Mouse (Mus musculus) MEL (cell line): ENCODE data around the gene Hdac7.

Experiments
- BHLHE40 ChIP-seq: IDR thresholded peaks from 2 replicates; pipeline ENCODE4 v1.6.1; 2012; ENCODE audit warnings: low read depth, mild to moderate bottlenecking, inconsistent platforms, low read length, improper control_type of control experiment, borderline replicate concordance
- CTCF ChIP-seq, 3 experiments: IDR thresholded peaks in 2 of 3; conservative IDR thresholded peaks in 1 of 3; 2 replicates each; pipeline ENCODE4 v1.5.1; 2011 to 2012; ENCODE audit warnings: low read length in 3 of 3, low read depth in 2 of 3, mild to moderate bottlenecking in 2 of 3, improper control_type of control experiment in 1 of 3, inconsistent platforms in 1 of 3, mixed read lengths in 1 of 3, moderate library complexity in 1 of 3; ENCODE audit not compliant: control insufficient read depth in 1 of 3, insufficient read depth in 1 of 3, poor library complexity in 1 of 3, severe bottlenecking in 1 of 3
- E2F4 ChIP-seq: IDR thresholded peaks from 2 replicates; pipeline ENCODE4 v1.6.1; 2011; ENCODE audit warnings: low read depth, low read length, improper control_type of control experiment, borderline replicate concordance
- ELF1 ChIP-seq: IDR thresholded peaks from 2 replicates; pipeline ENCODE4 v1.6.1; 2014; ENCODE audit warnings: low read depth, mild to moderate bottlenecking, inconsistent platforms, low read length, improper control_type of control experiment, moderate library complexity
- EP300 ChIP-seq, 2 experiments: IDR thresholded peaks; 2 replicates each; pipeline ENCODE4 v1.6.1; 2011; ENCODE audit warnings: improper control_type of control experiment in 2 of 2, low read length in 2 of 2, low read depth in 1 of 2, mild to moderate bottlenecking in 1 of 2
- ETS1 ChIP-seq: IDR thresholded peaks from 2 replicates; pipeline ENCODE4 v1.6.1; 2012; ENCODE audit warnings: low read depth, mild to moderate bottlenecking, inconsistent platforms, low read length, improper control_type of control experiment, moderate library complexity
- GABPA ChIP-seq: IDR thresholded peaks from 2 replicates; pipeline ENCODE4 v1.6.1; 2012; ENCODE audit warnings: low read depth, mild to moderate bottlenecking, inconsistent platforms, low read length, improper control_type of control experiment, moderate library complexity
- MYB ChIP-seq: IDR thresholded peaks from 2 replicates; pipeline ENCODE4 v1.6.1; 2011; ENCODE audit warnings: mild to moderate bottlenecking, low read depth, low read length, improper control_type of control experiment
- POLR2A ChIP-seq, 2 experiments: IDR thresholded peaks; 2 replicates each; pipeline ENCODE4 v1.6.1; 2011 to 2012; ENCODE audit warnings: low read length in 2 of 2, mild to moderate bottlenecking in 2 of 2, control low read depth in 1 of 2, improper control_type of control experiment in 1 of 2, low read depth in 1 of 2, moderate library complexity in 1 of 2; ENCODE audit not compliant: control insufficient read depth in 1 of 2, insufficient read depth in 1 of 2, poor library complexity in 1 of 2
- POLR2AphosphoS2 ChIP-seq: IDR thresholded peaks from 2 replicates; pipeline ENCODE4 v1.6.1; 2011; ENCODE audit warnings: low read length, improper control_type of control experiment
- SMC3 ChIP-seq: IDR thresholded peaks from 2 replicates; pipeline ENCODE4 v1.6.1; 2011; ENCODE audit warnings: low read depth, low read length, improper control_type of control experiment
- TCF12 ChIP-seq: IDR thresholded peaks from 2 replicates; pipeline ENCODE4 v1.6.1; 2014; ENCODE audit warnings: low read depth, mild to moderate bottlenecking, inconsistent platforms, low read length, improper control_type of control experiment, moderate library complexity
- ZNF384 ChIP-seq: IDR thresholded peaks from 2 replicates; pipeline ENCODE4 v1.6.1; 2012; ENCODE audit warnings: low read depth, mild to moderate bottlenecking, inconsistent platforms, low read length, improper control_type of control experiment

DNA sequence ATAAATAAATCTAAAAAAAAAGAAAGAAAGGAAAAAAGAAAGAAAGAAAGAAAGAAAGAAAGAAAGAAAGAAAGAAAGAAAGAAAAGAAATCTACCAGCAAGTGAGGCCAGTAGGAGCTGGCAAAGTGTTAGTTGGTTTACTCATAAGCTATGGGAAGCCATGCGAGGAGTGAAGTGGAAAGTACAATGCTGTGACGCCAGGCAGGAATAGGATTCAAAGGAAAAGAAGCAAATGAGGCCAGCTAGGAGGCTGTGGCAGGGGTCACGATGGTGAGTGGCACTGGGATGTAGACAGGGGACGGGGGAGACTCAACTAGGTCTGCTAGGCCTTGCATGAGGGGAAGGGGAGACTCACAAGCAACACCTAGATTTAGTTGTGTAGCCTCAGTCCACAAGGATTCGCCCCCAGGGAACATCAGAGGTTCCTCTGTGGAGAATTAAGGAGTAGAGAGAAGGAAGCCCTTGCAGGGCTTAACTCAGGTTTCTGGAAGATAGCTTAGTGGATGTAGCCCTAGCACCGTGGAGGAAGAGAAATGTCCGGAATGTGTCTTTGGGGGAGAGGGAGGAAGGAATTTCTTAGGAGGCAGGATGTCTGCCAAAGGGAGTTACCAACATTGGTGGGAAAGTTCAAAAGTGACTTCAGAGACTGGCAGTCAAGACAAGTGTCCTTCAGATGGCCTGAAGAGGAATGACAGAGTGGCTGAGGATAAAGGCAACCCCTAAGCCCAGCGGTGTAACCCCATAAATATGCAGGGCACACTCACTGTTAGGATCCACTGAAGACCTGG is 65.8 kb downstream of the Hdac7 start, which contains the start of gene Slc48a1:
- TF ChIP-seq CTCF (IDR thresholded peaks at IDR 0.05 in 2 of 3, conservative IDR thresholded peaks at IDR 0.05 in 1 of 3; ENCODE audit: control insufficient read depth in 1 of 3, insufficient read depth in 1 of 3, low read depth in 2 of 3, low read length in 3 of 3, poor library complexity in 1 of 3, severe bottlenecking in 1 of 3) (no peak), MYB (no peak), ZNF384 (no peak), POLR2A (IDR thresholded peaks at IDR 0.05; ENCODE audit: control insufficient read depth in 1 of 2, insufficient read depth in 1 of 2, low read depth in 1 of 2, low read length in 2 of 2, poor library complexity in 1 of 2) (no peak), TCF12 (no peak), EP300 (IDR thresholded peaks at IDR 0.05; ENCODE audit: low read depth in 1 of 2, low read length in 2 of 2) (no peak), E2F4 (no peak), POLR2AphosphoS2 (no peak), GABPA (no peak), SMC3 (no peak), ETS1 (no peak), BHLHE40 (no peak), ELF1 (no peak)
